Mouse (Mus musculus) colon, adult 2 months (tissue): ENCODE results near the gene Scgb2b11. TPM values are rescaled to one million over a fixed set of nuclear protein-coding genes. Genes with fewer than 3 reads are reported as not detected.

ENCODE experiments used
- polyA plus RNA-seq: library from polyadenylated mRNA; depleted of rRNA; stranded (reverse); fragments of >200 nt; gene quantifications from 2 replicates; pipeline ENCODE4 v1.2.3, GENCODE M21; 2012; rRNA removed

Scgb2b11 gene
- not detected in 2 replicates for polyA plus RNA-seq

GRCm38 (mm10) chr7:32211045-32211444 lies at the start of gene Scgb2b11:
Scgb2b11 (minus strand) TSS chr7:32211145.

GRCm38 (mm10) chr7:32222540-32222939 lies 11.6 kb upstream of the Scgb2b11 start, which contains the start of gene Scgb1b11:
Scgb1b11 (plus strand) TSS chr7:32222840.

Other genes starting within 250 kb of the Scgb2b11 start
- gene Scgb1b10, start 110.3 kb downstream of the Scgb2b11 start, polyA plus RNA-seq: not detected in 2 replicates
- not detected in 2 replicates for gene Scgb1b11, start 11.7 kb upstream of the Scgb2b11 start, polyA plus RNA-seq
- not detected in 2 replicates for gene Scgb2b12, start 116.1 kb upstream of the Scgb2b11 start, polyA plus RNA-seq
- not detected in 2 replicates for gene Scgb1b12, start 123.0 kb upstream of the Scgb2b11 start, polyA plus RNA-seq
- not detected in 2 replicates for gene Scgb1b29, start 230.4 kb upstream of the Scgb2b11 start, polyA plus RNA-seq